Mouse (Mus musculus) small intestine, adult 2 months (tissue): Measurements from ENCODE around the gene Mgarp.

Source experiments
- CTCF ChIP-seq: fragments of 200-500 bp; IDR thresholded peaks from 2 replicates; pipeline ENCODE4 v1.5.1; 2012; ENCODE audit warnings: low read depth, mild to moderate bottlenecking, control low read depth, inconsistent platforms, low read length, moderate library complexity, mixed read lengths; ENCODE audit not compliant: insufficient replicate concordance, insufficient read length; ENCODE audit errors: extremely low read depth
- POLR2A ChIP-seq: fragments of 200-500 bp; IDR thresholded peaks from 2 replicates; pipeline ENCODE4 v1.6.1; 2012; ENCODE audit warnings: low read depth, mild to moderate bottlenecking, control low read depth, inconsistent platforms, low read length, moderate library complexity

DNA sequence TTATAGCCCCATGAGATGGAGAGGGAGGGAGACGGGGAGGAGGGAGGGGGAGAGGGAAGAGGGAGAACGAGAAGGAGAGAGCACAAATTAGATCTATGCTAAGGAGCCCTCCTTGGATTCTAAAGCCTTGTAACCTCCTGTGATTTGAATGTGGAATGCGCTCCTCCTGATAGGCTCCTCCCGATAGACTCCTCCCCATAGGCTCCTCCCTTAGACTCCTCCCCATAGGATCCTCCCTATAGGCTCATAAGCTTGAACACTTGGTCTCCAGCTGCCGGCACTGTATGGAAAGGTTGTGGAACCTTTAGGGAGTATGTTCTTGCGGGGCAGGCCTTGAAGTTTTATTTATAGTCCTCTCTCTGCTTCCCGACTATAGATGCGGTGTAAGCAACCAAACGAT is 35.5 kb downstream of the Mgarp start:
- TF ChIP-seq CTCF (no peak), POLR2A (no peak)
